In genomic region chr1:35961923-35962322, GRCm38 (mm10) we compare ENCODE assay signal across 13 mouse cellular contexts.
"Had no signal": no experiment of that assay in that cellular context is flagged by ENCODE, and none has a peak within 500 bp of the region (broad histone marks: within the 10 kb centered on the region; RNA-seq: fewer than 3 reads in every experiment).

No protein-coding gene starts in this region.

- ATAC-seq: midbrain, embryonic 15.5 days had no signal

- H3K27me3 ChIP-seq: limb, embryonic 13.5 days; midbrain, embryonic 15.5 days; neural tube, embryonic 13.5 days had no signal

- H3K9ac ChIP-seq: limb, embryonic 13.5 days; liver, embryonic 14.5 days; midbrain, embryonic 15.5 days; neural tube, embryonic 13.5 days had no signal

- H3K36me3 ChIP-seq: limb, embryonic 13.5 days; midbrain, embryonic 15.5 days; neural tube, embryonic 13.5 days had no signal

- DNase-seq: kidney, adult 18-20 months; kidney, postnatal 14 days; left cerebral cortex, postnatal 4 days; retina, postnatal 1 day; right cerebral cortex, postnatal 4 days; spleen, adult 18-20 months; thymus, postnatal 36 days had no signal

- H3K27ac ChIP-seq: limb, embryonic 13.5 days; liver, embryonic 14.5 days; midbrain, embryonic 15.5 days; neural tube, embryonic 13.5 days had no signal

- H3K4me2 ChIP-seq: limb, embryonic 13.5 days; midbrain, embryonic 11.5 days; midbrain, embryonic 15.5 days; neural tube, embryonic 13.5 days had no signal

- H3K9me3 ChIP-seq: midbrain, embryonic 15.5 days had no signal

- H3K4me1 ChIP-seq: limb, embryonic 13.5 days had no signal

- H3K4me3 ChIP-seq: limb, embryonic 13.5 days; megakaryocyte, embryonic 14.5 days; midbrain, embryonic 15.5 days; neural tube, embryonic 13.5 days had no signal
